Mouse (Mus musculus) cerebellum, adult (tissue): ENCODE measurements around the gene Nt5c2.
A peak's percentile ranks its signal among the peaks of the same experiment; 100 is the strongest.
"Not testable (repeated sequence)": the region's sequence is repeated elsewhere in the genome, so short reads cannot be mapped to it uniquely, and the experiment has no call there.

Experiments used
- ATAC-seq: cut with Nextera tagmentation; 2 replicates; pipeline ENCODE4 v1.9.2; 2017; ENCODE audit warnings: mild to moderate bottlenecking, moderate library complexity, mixed read lengths; ENCODE audit not compliant: insufficient number of reproducible peaks, low FRiP score, low TSS enrichment

Gene Nt5c2

GRCm38 (mm10) chr19:47018330-47018729 lies 3.4 kb upstream of the Nt5c2 start:
- no peak for ATAC-seq

- ATAC-seq: no peak
These were observed 2.9 kb upstream of the Nt5c2 start for GRCm38 (mm10) chr19:47017831-47018230.

DNA sequence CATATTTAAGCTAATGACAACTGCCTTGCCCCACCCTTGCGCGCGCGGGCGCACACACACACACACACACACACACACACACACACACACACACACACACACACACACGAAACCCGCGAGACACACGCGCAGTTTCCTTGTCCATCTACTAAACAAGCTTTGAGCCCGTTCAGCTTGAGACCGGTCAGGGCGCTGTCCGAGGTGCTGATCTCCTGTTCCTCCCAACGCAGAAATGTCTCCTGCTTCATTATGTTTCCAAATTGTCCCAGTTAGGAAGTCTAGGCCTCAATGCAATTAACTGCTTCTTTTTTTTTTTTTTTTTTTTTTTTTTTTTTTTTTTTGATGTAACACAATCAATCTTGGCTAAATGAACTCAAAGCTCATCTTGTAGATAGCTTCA lies 1.5 kb upstream of the Nt5c2 start:
- ATAC-seq: no peak

GRCm38 (mm10) chr19:47015965-47016364 lies 1.0 kb upstream of the Nt5c2 start:
- no peak for ATAC-seq

- peak; percentile 13; the same call in 1 of the 2 replicates for ATAC-seq
These were observed 443 bp upstream of the Nt5c2 start for GRCm38 (mm10) chr19:47015396-47015795.

GRCm38 (mm10) chr19:47014159-47014446 lies 850 bp downstream of the Nt5c2 start:
- ATAC-seq: peak; percentile 32; the same call in 1 of the 2 replicates

GRCm38 (mm10) chr19:47013340-47014158 lies 1.4 kb downstream of the Nt5c2 start:
- no peak for ATAC-seq

DNA sequence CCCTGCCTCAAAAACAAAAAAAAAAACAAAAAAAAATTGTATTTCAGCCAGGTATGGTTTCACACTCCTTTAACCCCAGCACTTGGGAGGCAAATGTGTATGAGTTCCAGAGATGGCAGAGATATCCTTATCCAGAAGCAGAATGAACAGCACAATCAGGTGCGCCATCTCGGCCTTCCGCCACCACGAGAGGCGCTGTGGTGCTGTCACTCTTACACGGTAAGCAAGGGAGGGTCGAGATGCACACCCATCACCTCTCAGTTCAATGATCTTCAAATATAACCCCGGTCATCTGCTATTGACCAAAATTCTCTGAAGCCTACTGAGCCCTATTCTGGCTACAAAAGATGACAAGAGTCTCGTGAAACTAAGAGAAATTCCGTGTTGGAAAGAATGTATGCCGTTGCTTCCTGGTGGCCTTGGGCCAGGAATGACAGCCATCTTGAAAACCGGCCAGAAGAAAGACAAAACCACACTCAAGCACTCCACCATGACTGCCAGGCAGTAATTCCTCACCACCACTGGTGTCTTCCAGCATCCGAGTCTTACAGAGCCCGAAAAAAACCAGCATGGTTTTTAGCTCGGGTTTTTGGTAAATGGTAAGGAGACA lies 2.3 kb downstream of the Nt5c2 start:
- no peak for ATAC-seq

GRCm38 (mm10) chr19:47009943-47010342 lies 5.0 kb downstream of the Nt5c2 start:
- no peak for ATAC-seq

- ATAC-seq: no peak
These were observed 5.5 kb downstream of the Nt5c2 start for GRCm38 (mm10) chr19:47009420-47009819.

GRCm38 (mm10) chr19:47006321-47006720 lies 8.6 kb downstream of the Nt5c2 start:
- ATAC-seq: no peak

DNA sequence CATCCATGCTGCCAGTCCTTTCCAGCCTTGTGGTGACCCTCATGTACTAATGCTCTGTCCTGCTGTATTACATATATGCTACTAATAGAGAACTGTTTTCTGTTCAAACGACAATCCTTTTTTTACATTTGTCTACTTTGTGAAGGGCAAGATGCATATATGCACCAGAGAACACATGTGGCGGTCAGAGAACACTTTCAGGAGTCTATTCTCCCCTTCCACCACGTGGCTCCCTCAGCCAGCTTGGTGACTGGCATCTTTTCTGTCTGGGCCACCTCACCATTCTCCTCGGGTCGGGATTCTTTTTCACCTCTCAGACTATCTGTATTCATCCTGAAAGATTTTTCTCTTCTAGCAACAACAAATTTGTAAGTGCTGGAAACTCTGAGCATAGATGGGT lies 9.1 kb downstream of the Nt5c2 start:
- ATAC-seq: no peak

- ATAC-seq: no peak
These were observed 11.0 kb downstream of the Nt5c2 start for GRCm38 (mm10) chr19:47003742-47004511.

DNA sequence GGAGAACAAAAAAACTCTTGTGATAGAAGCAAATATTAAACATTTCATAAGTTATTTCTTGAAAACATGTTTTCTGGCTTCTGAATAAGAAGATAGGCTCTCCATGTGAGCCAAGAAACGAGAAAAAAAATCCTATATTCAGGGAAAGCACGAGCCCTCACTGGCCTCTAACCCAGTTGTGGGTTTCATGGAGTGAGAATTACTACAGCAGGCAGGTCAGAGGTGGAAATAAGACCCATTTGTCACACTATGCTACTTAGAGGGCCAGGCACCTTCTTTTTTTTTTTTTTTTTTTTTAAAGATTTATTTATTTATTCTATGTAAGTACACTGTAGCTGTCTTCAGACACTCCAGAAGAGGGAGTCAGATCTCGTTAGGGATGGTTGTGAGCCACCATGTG lies 14.6 kb downstream of the Nt5c2 start:
- not testable (repeated sequence) for ATAC-seq

DNA sequence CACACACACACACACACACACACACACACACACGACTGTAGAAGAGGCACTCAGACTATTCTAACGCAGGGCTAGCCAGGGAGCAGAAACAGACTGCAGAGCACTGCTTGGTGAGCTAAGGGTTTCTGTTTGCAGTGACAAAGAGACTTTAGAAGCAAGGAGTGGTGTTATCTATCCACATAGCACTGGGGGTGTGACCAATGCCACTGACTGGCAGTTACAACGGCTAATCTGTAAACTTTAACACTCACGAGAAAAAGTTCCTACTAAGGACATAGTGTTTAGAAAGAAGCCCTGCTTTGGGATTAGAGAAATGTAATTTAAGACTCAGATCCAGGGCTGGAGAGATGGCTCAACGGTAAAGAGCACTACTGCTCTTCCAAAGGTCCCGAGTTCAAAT lies 15.2 kb downstream of the Nt5c2 start:
- ATAC-seq: no peak

DNA sequence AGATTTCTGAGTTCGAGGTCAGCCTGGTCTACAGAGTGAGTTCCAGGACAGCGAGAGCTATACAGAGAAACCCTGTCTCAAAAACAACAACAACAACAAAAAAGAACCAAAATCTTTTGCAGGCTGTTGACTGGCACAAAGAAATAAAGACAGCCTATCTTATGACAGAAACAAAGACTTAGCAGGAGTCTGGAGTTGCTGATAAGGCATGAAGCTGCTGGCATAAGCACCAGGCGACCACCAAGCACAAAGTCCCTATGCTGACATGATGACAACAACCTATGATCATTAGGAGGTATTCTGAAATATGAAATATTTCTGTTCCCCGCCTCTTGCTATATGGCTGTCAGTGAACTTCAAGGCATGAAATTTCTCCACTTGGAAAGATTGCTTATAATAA lies 16.0 kb downstream of the Nt5c2 start:
- ATAC-seq: no peak

DNA sequence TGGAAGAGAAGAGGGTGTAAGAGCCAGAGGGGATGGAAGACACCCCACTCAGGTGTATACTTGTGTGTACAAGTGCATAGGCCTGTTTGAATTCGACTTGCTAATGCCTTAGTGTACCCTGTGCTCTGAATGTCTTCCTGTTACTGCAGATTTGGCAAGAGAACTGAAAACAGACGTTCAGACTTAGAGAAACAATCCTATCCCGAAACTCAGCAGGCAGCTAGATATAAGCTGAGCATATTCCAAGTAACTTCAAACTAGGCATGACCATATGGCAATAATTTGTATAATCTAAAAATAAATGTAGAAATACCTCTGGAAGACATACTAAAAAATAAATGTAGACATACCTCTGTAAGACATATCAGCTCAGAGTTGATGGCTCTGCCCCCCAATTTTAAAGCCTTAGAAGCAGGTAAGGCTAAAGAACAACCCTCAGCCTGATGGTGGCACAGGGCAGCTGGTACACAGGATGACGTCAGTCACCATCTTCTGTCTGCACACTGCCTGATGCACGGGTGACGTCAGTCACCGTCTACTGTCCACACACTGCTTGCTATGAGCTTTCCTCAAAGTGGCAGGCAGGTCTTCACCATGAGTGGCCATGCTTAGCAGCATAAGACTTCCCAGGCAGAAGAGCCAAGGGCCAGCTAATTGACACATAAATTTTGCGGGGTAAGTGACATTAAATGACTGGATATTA lies 16.6 kb downstream of the Nt5c2 start:
- ATAC-seq: 0 out of 2 replicates have a peak, but pooled peaks have one; percentile 36

DNA sequence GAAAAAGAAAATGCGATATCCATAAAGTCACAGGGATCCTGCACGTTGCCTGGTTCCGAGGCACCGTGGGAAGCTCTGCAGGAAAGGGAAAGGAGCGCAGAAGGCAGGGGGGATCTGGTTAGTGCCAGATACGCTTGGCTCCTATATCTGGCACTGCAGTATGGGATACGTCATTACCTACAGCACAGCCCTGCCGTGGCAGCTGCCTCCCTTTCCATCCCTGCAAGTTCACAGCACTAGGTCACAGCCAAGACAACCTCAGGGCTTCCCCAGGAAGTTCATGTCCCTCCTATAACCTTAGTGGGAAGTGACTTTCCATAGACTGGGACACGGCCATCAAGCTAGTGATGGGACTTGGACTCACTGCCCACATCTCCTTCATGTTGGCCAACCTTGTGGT lies 18.9 kb downstream of the Nt5c2 start:
- no peak; the same call in 1 of the 2 replicates for ATAC-seq

- not testable (repeated sequence) for ATAC-seq
These were observed 22.6 kb downstream of the Nt5c2 start for GRCm38 (mm10) chr19:46992329-46992728.

GRCm38 (mm10) chr19:46991145-46991544 lies 23.8 kb downstream of the Nt5c2 start:
- ATAC-seq: peak; percentile 53; the same call in 1 of the 2 replicates

- ATAC-seq: not testable (repeated sequence)
These were observed 24.3 kb downstream of the Nt5c2 start for GRCm38 (mm10) chr19:46990625-46991024.
